Mouse (Mus musculus) left cerebral cortex, adult 18-20 months (tissue): ENCODE measurements around the gene Mbd6. TPM values are rescaled to one million over a fixed set of nuclear protein-coding genes. Genes with fewer than 3 reads are reported as not detected.
A peak's percentile ranks its signal among the peaks of the same experiment; 100 is the strongest.

Source experiments
- DNase-seq, 2 experiments: peaks; one replicate each; pipeline ENCODE4 v3.0.0; 2021 to 2022; ENCODE audit warnings: low spot score in 2 of 2, mixed read lengths in 1 of 2
- long read RNA-seq, 2 experiments: library from polyadenylated mRNA; stranded (forward); transcript quantifications; one replicate each; pipeline ENCODE4 v2.0.0; 2021
- total RNA-seq, 2 experiments: library from RNA; stranded (reverse); gene quantifications; 2 replicates each; pipeline ENCODE4 v1.2.3; 2021

Mbd6 gene
- total RNA-seq, result 10 to 100 TPM; 43.5 to 46.3 TPM
- long read RNA-seq, experiment 1, partial matches to known transcripts, result 20 of 32 reads
- long read RNA-seq, experiment 1, other reads (novel, unspliced or antisense), result 12 of 32 reads
- long read RNA-seq, experiment 2, full-length matches to known transcripts, result 1 of 20 reads
- long read RNA-seq, experiment 2, partial matches to known transcripts, result 9 of 20 reads
- long read RNA-seq, experiment 2, other reads (novel, unspliced or antisense), result 10 of 20 reads

DNA sequence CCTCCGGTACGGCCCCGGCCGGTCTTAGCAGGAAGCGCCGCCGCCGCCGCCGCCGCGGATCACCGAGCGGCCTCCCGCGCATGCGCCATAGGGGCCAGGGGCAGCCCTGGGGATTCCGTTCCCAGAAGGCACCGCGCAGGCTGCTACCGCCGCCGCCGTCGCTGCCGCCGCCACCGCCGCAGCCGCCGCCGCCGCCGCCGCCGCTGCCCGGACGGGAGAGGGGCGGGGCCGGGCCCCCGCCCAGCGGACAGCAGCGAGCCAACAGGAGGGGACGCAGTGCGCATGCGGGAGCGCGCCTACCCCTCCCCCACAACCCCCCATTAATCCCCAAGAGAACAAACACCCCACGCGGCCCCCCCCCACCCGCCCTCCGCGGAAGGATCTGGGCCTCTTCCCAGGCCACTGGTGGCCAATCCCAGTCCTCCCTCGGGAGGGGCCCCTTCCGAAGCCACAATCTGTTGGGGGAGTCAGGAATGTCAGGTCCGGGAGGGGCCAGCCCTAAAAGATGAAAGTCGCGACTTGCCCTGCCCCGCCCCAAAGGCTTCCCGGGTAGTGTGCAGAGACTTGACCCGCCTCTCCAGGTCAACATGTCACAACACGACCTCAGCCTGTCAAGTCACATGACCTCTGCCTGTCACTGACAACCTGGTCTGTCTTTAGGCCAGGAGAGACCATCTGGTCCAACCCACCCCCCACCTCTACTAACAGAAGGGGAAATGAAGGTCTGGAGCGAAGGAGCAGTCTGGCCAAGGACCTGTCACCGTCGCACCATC, at the start of gene Mbd6:
Mbd6 (minus strand) TSS at position 219 of the 773 bp plus-strand sequence.
- DNase-seq, result peak; percentile 82 to 86

DNA sequence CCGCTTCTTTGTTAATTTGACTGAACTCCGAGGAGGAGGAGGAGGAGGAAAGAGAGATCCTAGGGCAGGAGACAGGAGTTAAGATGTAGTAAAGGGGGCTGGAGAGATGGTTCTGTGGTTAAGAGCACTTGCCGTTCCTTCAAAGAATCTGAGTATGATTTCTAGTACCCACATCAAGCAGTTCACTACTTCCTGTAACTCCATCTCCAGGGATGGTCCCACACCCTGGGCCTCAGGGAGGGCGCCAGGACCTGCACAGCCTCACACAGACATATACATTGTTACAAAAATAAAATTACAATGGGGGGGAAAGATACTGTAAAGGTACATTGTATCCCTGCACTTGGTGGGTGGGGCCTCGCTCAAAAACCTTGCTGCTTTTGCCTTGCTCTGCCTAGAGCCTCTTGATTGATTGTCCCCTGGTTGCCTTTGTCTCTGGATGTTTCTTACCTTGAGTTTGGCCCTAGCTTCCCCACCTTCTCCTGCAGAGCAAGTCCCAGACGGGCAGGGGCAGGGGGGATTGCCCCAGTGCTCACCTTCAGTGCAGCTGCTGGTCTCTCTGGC, 48.8 kb upstream of the Mbd6 start:
- no peak for DNase-seq

DNA sequence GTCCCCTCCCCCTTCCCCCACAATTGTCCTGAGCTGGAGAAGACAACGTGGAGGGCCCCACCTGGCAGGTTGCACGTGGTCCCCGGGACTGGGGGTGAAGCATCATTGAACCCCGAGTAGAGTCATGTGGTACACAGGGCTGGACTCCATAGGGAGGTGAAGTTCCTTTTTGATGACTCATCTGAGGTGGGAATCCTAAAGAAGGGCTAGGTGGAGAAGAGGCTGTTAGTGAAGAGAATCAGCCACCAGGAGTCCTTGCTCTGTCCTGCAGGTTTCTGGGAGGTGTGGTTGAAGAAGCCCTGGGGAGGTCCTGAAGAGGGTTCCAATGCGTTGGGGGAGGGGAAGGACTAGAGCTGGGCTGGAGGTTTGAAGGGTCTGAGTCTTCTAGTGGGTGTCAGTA, 48.1 kb upstream of the Mbd6 start:
- no peak for DNase-seq

- DNase-seq, result no peak
Measured at GRCm38 (mm10) chr10:127335271-127335670, 46.5 kb upstream of the Mbd6 start.

DNA sequence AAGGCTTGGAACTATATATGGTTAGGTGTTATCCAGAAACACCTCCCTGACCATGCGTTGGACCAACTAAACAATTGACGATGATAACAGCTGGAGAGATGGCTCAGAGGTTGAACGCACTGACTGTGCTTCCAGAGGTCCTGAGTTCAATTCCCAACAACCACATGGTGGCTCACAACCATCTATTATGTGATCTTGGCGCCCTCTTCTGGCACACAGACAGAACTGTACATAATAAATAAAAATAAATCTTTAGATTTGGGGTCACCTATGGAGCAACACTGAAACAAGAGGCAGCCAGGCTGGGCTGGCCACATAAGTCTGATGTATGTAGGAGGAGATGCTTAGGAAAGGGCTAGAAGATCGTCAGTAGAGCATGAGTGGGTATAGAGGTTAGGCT, 44.3 kb upstream of the Mbd6 start:
- no peak for DNase-seq

- no peak for DNase-seq
Measured at GRCm38 (mm10) chr10:127332211-127332874, 43.5 kb upstream of the Mbd6 start.

GRCm38 (mm10) chr10:127330212-127330611, 41.4 kb upstream of the Mbd6 start:
- DNase-seq, result no peak

DNA sequence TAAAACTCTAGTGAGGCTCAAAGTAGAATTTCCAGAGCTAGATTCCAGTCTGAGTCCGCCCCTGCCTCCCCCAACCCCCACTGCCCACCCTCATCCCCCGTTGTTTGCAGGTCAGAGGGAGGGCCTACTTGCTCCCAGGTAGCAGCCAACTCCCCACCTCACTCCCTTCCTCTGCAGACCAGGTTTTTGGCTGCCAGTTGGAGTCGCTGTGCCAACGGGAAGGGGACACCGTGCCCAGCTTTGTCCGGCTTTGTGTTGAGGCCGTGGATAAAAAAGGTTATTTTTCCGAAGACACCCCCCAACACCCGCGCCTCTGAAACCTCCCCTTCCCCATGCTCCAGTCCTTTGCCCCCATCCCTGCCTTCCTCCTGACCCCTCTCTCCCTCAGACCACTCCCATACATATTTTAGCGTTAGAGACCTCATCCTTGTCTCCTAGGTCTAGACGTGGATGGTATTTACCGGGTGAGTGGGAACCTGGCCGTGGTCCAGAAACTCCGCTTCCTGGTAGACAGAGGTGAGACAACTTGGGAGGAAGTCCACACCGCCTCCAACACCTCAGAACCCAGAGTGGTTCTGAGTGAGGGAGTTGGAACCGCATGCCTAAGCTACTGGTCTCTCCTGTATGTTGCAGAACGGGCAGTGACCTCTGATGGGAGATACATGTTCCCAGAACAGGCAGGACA, 38.8 kb upstream of the Mbd6 start:
- DNase-seq, result no peak

- no peak for DNase-seq
Measured at GRCm38 (mm10) chr10:127326828-127327227, 38.0 kb upstream of the Mbd6 start.

- no peak for DNase-seq
Measured at GRCm38 (mm10) chr10:127326017-127326801, 37.4 kb upstream of the Mbd6 start.

DNA sequence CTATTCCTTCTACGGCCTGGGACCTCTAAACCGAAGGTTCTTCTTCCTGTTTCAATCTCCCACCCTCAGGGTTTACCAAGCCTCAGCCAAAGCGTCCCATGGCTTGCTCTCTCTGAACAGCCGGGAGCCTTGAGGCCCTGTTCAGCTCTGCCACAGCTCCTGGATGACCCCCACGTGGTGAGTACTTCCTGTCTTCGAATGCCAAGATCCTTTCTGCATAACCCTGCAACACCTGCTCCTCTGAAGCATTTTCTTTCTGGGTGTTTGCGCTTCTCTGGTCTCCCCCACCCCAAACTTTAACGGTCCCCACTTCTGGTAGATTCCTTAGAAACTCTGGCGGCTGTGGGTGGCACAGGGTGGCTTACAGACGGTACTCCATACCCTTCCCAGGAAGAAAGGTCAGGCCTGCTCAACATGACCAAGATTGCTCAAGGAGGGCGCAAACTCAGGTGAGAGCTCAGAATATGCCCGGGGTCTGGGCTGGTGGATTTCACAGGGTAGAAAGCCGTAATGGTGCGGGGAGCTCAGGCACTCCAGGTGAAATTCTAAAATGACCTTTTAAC, 36.7 kb upstream of the Mbd6 start:
- DNase-seq, result no peak

GRCm38 (mm10) chr10:127324495-127324894, 35.7 kb upstream of the Mbd6 start:
- DNase-seq, result no peak

DNA sequence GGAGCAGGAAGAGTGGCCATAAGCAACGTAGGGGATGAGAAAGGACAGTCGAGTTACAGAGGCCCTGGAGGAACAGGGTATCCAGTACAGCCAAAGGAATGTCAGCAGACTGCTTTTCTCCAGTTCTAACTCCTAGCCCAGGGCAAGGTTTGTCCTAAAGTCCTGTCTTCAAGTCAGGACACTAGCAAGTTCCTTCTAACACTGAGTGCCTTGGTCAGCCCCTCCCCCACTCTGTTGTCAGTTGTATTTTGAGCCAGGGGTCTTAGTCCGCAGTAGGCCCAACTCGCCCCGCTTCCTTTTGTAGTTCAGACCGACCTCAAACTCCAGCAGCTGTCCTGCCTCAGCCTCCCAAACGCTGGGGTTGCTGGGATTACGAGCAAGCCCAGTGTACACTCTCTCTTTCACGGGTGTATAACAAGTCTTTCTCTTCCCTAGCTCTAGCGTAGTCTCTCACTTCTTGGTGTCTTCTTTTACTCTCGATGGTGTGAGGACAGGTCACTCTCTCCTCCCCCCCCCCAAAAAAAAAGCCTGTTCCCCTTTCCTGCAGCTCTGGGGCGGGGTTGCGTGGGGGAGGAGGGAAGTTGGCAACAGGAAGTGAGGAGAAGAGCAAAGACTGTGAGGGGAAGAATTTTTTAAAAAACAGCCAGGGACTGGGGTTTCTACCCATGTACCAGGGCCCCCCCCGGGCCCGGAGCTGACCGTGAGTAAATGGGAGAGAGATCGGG, 34.5 kb upstream of the Mbd6 start:
- DNase-seq, result no peak

GRCm38 (mm10) chr10:127322669-127323068, 33.9 kb upstream of the Mbd6 start:
- DNase-seq, result no peak

- no peak for DNase-seq
Measured at GRCm38 (mm10) chr10:127322178-127322577, 33.4 kb upstream of the Mbd6 start.

DNA sequence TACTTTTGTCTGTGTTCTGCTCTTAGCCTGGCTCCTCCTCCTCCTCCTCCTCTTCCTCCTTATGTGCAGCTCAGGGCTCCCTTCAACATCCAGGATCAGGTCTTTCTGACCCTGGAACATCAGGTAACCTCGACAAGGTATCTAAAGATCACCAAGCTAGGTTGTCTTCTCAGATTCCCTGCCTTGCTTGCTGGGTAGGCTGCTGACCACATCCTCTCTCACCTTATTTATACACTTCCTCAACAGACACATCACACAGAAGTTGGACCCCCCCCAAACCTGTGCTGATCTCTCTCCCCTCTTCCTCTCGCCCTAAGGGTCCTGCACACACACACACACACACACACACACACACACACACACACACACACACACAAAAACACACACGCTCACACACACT, 32.8 kb upstream of the Mbd6 start, which contains the start of gene Arhgap9:
Arhgap9 (plus strand) TSS at position 344 of the 400 bp plus-strand sequence.
- DNase-seq, result no peak

DNA sequence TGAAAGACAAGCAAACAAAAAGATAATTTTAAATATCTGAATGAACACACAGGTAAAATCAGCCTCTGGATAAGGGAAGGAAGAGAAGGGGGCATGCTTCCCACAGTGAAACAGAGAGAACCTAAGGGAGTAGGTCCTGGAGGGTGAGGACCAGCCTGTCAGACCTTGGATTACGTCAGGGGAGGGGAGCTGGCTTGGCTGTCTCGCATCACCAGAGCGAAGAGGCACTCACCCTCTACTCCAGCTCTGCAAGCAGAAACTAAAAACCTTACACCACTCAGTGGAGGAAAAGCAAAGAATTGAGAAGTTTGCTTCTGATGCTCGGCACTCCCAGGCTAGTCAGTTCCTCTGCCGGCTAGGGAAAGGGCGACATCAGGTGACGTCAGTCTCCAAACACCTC, 31.2 kb upstream of the Mbd6 start:
- no peak for DNase-seq

GRCm38 (mm10) chr10:127318009-127318408, 29.2 kb upstream of the Mbd6 start:
- no peak for DNase-seq

DNA sequence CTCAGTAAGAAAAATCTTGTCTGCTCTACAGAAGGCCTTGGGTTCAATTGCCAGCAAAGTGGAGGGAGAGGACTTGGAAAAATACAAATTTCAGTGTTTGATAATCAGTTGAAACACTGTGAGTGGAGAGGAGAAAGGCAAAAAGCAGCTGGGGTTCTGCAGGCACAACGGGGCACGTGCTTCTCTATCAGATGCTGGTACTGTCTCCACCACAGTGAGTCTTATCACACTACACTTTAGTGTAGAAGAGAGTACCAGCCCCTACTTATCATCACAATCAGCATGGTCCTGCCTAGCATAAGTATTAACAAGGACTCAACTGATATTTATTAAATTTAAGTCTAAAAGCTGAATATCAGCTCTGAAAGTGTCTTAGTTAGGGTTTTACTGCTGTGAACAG, 28.5 kb upstream of the Mbd6 start:
- no peak for DNase-seq
